Mouse (Mus musculus): ENCODE data around the gene Osbpl11. TPM values are rescaled to one million over a fixed set of nuclear protein-coding genes. Genes with fewer than 3 reads are reported as not detected.

Osbpl11 gene
- total RNA-seq, 1 experiment from 2014 or later: 20.2 TPM

DNA sequence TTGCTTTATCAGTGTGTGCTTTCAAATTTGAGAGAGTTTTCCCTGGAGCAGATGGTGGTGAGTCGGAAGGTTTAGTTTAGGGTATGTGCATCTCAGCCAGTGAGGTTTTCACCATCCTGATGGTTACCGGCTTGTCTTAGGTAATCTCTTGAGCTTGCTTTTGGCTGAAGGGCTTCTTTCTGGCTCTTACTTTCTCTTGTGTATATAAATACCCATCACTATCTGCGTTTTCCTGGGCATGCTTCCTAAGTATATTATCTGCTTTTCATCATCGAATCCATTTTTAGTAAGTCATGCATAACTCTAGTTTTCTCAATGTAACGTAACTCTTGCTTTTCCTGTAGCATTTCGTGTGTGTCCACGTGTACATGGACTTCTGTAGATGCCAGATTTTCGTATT lies 76.0 kb downstream of the Osbpl11 start:
- no peak for ATAC-seq (replicated peaks in 1 of 2; ENCODE audit: insufficient read depth in 1 of 2, low FRiP score in 2 of 2, low TSS enrichment in 1 of 2, low read depth in 1 of 2, poor library complexity in 2 of 2, severe bottlenecking in 2 of 2)

DNA sequence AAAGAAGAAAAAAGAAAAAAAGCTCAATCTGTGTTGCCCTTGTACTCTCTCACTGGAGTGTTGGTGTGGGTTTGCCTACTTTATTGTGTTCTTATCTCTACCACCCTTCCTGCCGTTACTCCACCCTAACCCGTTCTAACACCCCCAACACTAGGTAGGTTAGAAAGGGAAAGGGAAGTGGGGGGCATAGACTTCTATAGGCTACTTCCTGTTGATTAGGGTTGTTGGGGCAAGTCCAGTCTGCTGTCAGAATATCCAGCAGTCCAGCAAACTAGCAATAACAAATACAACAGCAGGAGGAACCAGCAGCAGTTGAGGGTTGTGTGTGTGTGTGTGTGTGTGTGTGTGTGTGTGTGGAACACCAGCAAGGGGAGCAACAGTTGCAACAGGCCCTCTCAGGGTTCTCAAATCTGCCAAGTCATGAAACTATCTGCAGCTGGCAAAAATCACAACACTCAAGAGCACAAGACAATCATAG lies 76.8 kb downstream of the Osbpl11 start:
- ATAC-seq (replicated peaks in 1 of 2; ENCODE audit: insufficient read depth in 1 of 2, low FRiP score in 2 of 2, low TSS enrichment in 1 of 2, low read depth in 1 of 2, poor library complexity in 2 of 2, severe bottlenecking in 2 of 2): peak; percentile 84 to 90

- peak in 1 of 2 experiments; percentile 11; a peak in 2 of 4 replicates for ATAC-seq (replicated peaks in 1 of 2; ENCODE audit: insufficient read depth in 1 of 2, low FRiP score in 2 of 2, low TSS enrichment in 1 of 2, low read depth in 1 of 2, poor library complexity in 2 of 2, severe bottlenecking in 2 of 2)
These were observed 77.2 kb downstream of the Osbpl11 start for GRCm38 (mm10) chr16:33262096-33262495.

- no peak for ATAC-seq (replicated peaks in 1 of 2; ENCODE audit: insufficient read depth in 1 of 2, low FRiP score in 2 of 2, low TSS enrichment in 1 of 2, low read depth in 1 of 2, poor library complexity in 2 of 2, severe bottlenecking in 2 of 2)
These were observed 82.9 kb downstream of the Osbpl11 start for GRCm38 (mm10) chr16:33267616-33268253.

- no peak for ATAC-seq (replicated peaks in 1 of 2; ENCODE audit: insufficient read depth in 1 of 2, low FRiP score in 2 of 2, low TSS enrichment in 1 of 2, low read depth in 1 of 2, poor library complexity in 2 of 2, severe bottlenecking in 2 of 2)
These were observed 87.0 kb downstream of the Osbpl11 start for GRCm38 (mm10) chr16:33271824-33272223.

DNA sequence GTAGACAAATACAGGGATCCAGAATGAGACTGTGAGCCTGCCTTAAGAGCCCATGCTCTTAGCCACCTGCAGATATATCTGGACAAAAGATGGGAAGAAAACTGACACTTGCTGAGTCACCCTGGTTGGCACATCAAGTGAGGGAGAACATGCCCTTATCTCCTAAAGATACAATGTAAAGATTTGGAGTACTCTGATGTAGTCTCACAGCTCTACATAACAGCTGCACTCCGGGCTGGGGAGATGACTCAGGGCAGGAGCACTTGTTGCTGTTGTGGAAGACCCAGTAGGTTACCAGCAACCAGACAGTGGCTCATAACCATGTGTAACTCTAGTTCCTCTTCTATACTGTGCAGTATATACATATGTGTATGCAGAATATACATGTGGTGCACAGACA lies 98.2 kb downstream of the Osbpl11 start:
- ATAC-seq (replicated peaks in 1 of 2; ENCODE audit: insufficient read depth in 1 of 2, low FRiP score in 2 of 2, low TSS enrichment in 1 of 2, low read depth in 1 of 2, poor library complexity in 2 of 2, severe bottlenecking in 2 of 2): no peak

- no peak for ATAC-seq (replicated peaks in 1 of 2; ENCODE audit: insufficient read depth in 1 of 2, low FRiP score in 2 of 2, low TSS enrichment in 1 of 2, low read depth in 1 of 2, poor library complexity in 2 of 2, severe bottlenecking in 2 of 2)
These were observed 103.7 kb downstream of the Osbpl11 start for GRCm38 (mm10) chr16:33288536-33288935.

- ATAC-seq (replicated peaks in 1 of 2; ENCODE audit: insufficient read depth in 1 of 2, low FRiP score in 2 of 2, low TSS enrichment in 1 of 2, low read depth in 1 of 2, poor library complexity in 2 of 2, severe bottlenecking in 2 of 2): no peak
These were observed 105.1 kb downstream of the Osbpl11 start for GRCm38 (mm10) chr16:33289981-33290380.

DNA sequence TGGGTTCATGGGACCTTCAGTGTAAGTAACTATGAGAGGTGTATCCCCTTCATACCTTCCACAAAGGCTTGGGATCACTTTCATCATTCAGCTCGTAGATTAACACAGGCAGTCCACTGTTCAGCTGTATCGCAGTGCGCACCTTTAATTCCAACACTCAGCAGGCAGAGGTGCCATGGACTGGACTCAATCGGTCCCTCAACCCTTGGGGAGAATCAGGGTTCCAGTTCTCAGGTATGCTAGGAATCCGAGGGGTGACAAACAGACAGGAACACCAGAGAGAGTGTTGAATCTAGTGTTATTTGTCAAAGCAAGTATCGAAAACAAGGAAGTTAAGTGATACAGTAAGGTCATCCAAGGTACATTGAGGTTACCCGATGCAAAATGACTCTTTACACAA lies 107.4 kb downstream of the Osbpl11 start:
- ATAC-seq (replicated peaks in 1 of 2; ENCODE audit: insufficient read depth in 1 of 2, low FRiP score in 2 of 2, low TSS enrichment in 1 of 2, low read depth in 1 of 2, poor library complexity in 2 of 2, severe bottlenecking in 2 of 2): no peak

Other genes starting within 250 kb of the Osbpl11 start
- gene Iqcg, start 128.9 kb upstream of the Osbpl11 start, total RNA-seq (2017): 0.79 and 3.3 TPM in 2 replicates
- 1,452 and 2,432 TPM in 2 replicates for gene Rpl35a, start 128.6 kb upstream of the Osbpl11 start, total RNA-seq (2017)
- gene Lmln, start 122.5 kb upstream of the Osbpl11 start, total RNA-seq (2017): 1.5 and 7.9 TPM in 2 replicates
- gene Snx4, start 66.4 kb downstream of the Osbpl11 start, total RNA-seq (2017): 82.6 and 101 TPM in 2 replicates
- gene Zfp148, start 195.8 kb downstream of the Osbpl11 start, total RNA-seq (2017): 33.5 and 43.6 TPM in 2 replicates